Mouse (Mus musculus): ENCODE measurements at regions not wholly inside any gene's neighbourhood (a gene's known extent, or its start where the extent isn't known, plus 50 kb on each side); places are given as distances from the start of the nearest gene placed in this dataset.
"Not testable (repeated sequence)": the region's sequence is repeated elsewhere in the genome, so short reads cannot be mapped to it uniquely, and the experiment has no call there.

- in situ Hi-C loops (cut with MboI, MseI) = no loop called here
Measured at GRCm38 (mm10) chr14:71115095-71115797, 515.6 kb upstream of the Fam160b2 start.

DNA sequence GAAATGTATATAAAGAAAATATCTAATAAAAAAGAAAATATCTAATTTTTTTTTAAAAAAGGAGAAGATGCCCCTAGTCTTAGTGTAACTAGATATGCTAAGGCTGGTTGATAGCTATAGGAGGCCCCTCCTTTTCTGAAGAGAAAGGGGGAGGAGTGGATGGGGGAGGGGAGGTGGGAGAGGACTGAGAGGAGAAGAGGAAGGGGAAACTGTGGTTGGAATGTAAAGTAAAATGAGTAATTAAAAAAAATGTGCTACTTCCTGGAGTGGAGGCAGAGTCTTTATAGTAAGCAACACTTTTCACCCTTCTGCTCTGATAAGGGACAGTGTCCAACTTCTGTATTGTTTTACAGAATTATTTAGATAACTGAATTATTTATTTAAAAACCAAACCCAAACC, 513.6 kb upstream of the Fam160b2 start:
- in situ Hi-C loops (cut with MboI, MseI) = no loop called here

GRCm38 (mm10) chr14:71104617-71105016, 505.0 kb upstream of the Fam160b2 start:
- in situ Hi-C loops (cut with MboI, MseI) = loop anchor here (10.0 kb wide), 1 partner anchor 320 kb away; no protein-coding TSS in a partner anchor

- in situ Hi-C loops (cut with MboI, MseI) = loop anchor here (10.0 kb wide), 1 partner anchor 319 kb away; no protein-coding TSS in a partner anchor
Measured at GRCm38 (mm10) chr14:71103955-71104354, 504.3 kb upstream of the Fam160b2 start.

DNA sequence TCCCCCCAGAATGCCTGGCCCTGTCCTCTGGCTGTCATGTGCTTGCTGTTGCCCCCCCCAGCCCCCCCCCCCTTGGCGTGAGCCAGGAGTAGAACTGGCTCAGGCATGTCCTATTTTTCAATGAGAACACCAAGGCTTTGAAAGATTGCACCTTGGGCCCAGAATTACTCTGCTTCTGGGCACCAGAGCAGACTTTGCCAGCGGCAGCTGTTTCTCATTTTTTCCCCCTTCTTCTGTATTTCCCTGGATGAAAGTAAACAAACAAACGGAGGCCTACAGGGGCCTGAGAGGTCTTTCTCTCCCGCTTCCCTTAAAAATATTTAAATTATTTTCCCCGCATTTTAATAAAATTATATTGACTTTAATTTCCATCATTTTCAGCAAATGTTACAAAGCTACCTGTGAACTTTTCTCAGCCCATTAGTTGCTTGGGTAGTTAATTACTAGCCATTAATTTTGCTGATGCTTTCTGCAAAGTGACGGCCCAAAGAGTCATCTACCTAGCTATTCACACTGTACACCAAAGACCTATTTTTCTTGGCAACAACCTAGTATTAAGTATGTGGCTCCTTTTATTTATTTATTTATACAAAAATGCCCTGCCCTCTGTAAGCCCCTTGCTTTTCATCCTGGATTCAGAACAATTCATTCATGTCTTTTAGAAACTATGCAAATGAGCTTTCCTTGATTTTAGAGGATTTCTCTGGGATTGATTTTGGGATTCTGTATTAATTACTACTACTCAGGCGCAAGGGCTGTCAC, 496.2 kb upstream of the Fam160b2 start:
- in situ Hi-C loops (cut with MboI, MseI) = no loop called here

DNA sequence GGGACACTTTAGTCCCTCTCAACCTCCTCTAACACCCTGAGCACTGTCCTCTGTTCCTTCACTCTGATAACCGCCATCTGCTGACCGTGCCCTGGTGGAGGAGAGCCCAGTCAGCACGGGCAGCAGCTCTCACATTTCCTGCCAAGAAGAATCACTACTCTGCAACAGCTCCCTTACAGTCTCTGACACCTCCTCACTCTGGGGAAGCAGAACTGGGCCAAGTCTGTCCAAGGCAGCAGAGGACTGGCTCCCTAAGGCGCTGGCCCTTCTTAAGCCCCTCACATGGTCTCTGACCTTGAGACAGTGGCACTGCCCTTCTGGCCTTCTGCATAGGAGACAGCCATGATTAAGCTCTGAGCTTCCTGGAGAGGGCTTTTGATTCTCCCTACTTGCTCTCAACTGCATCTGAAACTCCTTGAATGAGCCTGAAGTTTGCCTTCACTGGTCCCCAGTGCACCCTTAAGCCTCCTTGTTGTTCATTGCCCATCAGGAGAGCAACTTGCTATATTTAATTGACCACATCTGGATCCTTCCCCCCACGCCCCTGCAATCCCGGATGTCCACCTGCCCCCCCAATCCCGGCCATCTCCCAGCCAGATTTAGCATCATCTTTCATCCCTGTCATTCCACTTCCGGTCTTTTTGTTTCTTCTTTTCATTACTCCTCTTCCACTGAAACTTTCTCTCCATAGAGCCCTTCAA, 493.1 kb upstream of the Fam160b2 start:
- in situ Hi-C loops (cut with MboI, MseI) = no loop called here

DNA sequence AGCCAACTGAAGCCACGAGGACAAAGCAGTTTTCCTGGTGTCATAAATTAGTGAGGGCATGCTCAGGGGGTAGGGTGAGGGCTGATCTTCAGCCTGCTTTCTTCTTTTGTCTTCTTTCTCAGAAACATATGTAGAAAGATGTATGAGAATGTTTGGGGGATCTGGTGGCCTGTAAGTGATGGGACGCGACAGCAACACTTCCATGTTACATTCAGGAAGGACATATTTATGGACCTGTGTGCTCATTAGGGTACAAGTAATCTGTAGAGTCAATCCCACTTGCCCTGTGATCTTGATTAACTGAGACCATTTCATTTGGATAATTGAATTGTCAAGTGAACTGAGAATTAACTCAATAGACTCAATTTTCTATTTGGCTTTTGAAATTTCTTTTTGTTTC, 486.1 kb upstream of the Fam160b2 start:
- in situ Hi-C loops (cut with MboI, MseI) = no loop called here

- in situ Hi-C loops (cut with MboI, MseI) = no loop called here
Measured at GRCm38 (mm10) chr14:71082327-71082726, 482.7 kb upstream of the Fam160b2 start.

DNA sequence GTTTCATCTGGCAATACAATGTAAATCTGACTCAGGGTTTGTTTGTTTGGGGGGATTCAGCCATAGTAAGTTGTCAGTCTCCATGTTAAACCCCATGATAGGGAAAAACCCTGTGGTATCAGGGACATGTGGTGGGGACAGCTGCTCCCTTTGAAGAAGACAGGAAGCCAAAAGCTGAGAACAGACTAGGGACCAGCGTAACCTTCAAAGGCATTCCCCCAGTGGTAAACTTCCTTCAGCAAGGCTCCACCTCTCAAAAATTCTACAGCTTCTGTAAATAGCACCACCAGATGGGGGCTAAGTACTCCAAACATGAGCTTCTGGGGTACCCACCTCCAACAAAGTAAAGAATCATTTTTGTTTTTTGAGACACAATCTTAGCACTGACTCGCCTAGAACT, 476.0 kb upstream of the Fam160b2 start:
- in situ Hi-C loops (cut with MboI, MseI) = no loop called here

DNA sequence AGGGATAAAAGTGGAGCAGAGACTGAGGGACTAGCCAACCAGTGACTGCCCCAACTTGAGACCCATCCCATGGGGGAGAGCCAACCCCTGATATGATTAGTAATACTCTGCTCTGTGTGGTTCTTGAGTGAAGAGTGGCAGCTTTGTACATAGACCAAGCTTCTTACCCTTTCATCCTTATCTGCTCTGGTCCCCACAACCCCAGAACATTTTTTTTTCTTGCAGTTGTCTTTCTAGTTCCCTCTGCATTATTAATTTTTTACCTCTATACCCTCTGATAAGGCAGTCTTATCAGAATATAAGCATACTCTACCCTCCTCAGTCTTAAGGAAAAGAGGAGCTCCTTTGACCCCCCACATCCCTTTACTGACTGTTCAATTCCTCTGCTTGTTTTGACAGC, 474.4 kb upstream of the Fam160b2 start:
- in situ Hi-C loops (cut with MboI, MseI) = no loop called here

- in situ Hi-C loops (cut with MboI, MseI) = no loop called here
Measured at GRCm38 (mm10) chr14:71065669-71066068, 466.0 kb upstream of the Fam160b2 start.

- in situ Hi-C loops (cut with MboI, MseI) = no loop called here
Measured at GRCm38 (mm10) chr14:71056601-71057000, 457.0 kb upstream of the Fam160b2 start.

- in situ Hi-C loops (cut with MboI, MseI) = no loop called here
Measured at GRCm38 (mm10) chr14:71055480-71055879, 455.8 kb upstream of the Fam160b2 start.

DNA sequence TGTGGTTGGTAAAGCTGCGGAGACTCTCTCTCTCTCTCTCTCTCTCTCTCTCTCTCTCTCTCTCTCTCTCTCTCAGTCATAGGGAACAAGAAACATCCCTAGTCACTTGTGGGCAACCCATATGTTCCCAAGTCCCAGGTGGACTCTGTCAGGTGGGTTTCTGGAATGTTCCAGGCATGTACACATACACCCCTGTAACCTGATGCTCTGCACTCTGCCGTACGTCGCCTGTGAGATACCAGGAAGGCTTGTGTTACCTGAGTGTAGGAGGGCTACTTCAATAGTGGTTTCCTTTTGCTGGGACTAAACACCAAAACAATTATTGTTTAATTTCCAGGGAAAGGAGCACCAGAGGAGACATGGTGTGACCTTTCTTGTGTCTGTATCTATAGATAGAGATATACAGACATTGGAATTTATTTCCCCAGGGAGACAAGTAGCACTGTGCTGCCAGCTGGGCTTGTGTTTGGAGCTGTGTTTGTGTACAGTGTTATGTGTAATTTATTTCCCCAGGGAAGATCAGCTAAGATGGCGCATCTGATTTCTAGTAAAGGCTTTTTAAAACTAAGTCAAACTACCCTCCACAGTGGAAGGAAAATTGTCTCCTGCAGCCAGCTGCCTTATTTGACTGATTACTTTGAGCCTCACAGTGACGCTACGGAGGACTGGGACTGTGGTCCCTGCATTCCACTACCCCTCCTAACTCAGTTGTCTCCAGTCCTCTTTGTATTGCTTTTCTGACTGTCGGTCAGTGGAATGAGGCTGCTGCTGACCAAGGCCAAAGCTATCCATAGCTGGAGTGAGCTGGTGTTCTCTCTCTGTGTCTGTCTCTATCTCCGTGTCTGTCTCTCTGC, 454.4 kb upstream of the Fam160b2 start:
- in situ Hi-C loops (cut with MboI, MseI) = no loop called here

GRCm38 (mm10) chr14:71047096-71047495, 447.5 kb upstream of the Fam160b2 start:
- in situ Hi-C loops (cut with MboI, MseI) = no loop called here

GRCm38 (mm10) chr14:71043879-71044770, 444.5 kb upstream of the Fam160b2 start:
- in situ Hi-C loops (cut with MboI, MseI) = not testable (repeated sequence)

GRCm38 (mm10) chr14:71036620-71037019, 437.0 kb upstream of the Fam160b2 start:
- in situ Hi-C loops (cut with MboI, MseI) = no loop called here

DNA sequence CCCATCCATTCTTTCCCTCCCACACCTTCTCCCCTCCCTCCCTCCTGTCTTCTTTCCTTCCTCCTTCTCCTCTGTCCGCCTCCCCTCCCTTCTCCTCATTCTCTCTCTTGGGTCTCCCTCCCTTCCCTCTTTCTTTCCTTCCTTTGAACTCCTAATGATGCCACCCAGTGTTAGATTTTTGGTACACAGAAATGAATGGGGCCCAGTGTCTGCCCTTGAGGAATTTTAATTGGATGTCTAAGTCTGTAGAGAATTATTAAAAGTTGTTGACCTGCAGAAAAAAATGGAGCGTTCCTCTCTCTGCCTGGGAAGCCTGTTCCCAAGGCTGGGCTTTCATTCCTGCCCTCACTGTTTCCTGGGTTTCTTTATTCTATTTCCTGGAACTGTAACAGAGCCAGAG, 434.0 kb upstream of the Fam160b2 start:
- in situ Hi-C loops (cut with MboI, MseI) = no loop called here

DNA sequence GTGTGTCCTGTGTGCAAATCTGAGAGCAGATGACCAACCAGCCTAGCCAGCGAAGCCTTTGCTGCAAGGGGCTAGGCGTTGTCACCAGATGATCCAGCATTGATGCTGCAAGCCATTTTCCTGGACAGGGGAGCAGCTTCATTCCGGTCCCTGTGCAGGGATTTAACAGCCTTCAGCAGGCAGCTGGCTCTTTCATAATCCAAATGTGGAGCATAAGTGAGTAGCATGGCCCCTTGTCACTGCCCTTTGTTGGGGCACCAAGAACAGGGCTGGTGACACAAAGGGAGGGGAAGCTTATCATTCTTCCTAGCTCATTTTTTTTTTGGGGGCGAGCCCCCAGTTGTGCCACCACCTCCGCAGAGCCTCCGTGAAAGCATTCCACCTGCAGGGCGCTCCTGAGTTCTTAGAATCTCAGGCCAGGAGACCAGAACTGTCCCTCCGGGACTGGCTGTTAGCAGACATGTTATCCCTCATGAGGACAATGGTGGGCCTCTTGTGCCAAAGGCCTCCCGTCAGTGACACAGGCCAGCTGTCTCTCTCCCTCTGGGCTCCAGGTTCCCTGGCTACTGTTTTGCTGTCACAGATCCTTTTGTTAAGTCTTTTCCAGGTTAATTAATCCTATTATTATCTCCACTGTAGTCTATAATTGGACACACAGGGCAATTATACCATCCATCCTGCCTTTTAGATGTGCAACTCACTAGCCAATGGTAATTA, 430.7 kb upstream of the Fam160b2 start:
- in situ Hi-C loops (cut with MboI, MseI) = no loop called here

Data from T-helper 1 cell (primary cell).